Mouse (Mus musculus): ENCODE data around the gene Gm45521. TPM values are rescaled to one million over a fixed set of nuclear protein-coding genes. Genes with fewer than 3 reads are reported as not detected.

Gm45521 gene
- polyA plus RNA-seq, 1 experiment = not detected

DNA sequence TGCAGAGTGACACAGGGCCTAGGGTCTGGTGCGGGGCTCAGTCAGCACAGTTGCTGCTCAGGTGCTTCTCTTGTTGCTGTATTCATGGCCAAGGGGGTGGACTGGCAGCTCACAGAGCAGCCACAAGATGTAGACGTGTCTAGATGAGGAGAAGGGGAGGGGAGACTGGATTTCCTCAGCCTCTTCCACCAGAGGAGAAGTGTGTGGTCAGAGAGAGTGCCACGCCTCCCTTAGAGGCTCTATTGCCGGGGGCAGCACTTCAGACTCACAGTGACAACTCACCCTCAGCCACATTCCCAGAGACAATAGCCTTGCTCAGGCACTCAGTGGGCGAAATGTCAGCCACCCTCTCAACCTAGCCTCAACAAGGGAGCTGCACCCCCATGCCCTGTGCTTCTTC is 11.8 kb upstream of the Gm45521 start:
- no peak overlapping the region for H3K4me3 ChIP-seq (replicated peaks; ENCODE audit: extremely low read depth, low read depth, low read length)
- WGBS = 71% methylated on average over 5 of the region's 5 CpGs
- peaks cover 3% of the 10 kb centered on the region; the same call in 1 of the 2 replicates for H3K4me1 ChIP-seq (ENCODE audit: control insufficient read depth, insufficient read depth, low read length)
- TF ChIP-seq CTCF (IDR thresholded peaks at IDR 0.05; ENCODE audit: insufficient read depth, low read length) = no peak
- no peak for TF ChIP-seq POLR2A (IDR thresholded peaks at IDR 0.05; ENCODE audit: borderline replicate concordance, extremely low read depth, low read depth, low read length)
- no peak for DNase-seq

DNA sequence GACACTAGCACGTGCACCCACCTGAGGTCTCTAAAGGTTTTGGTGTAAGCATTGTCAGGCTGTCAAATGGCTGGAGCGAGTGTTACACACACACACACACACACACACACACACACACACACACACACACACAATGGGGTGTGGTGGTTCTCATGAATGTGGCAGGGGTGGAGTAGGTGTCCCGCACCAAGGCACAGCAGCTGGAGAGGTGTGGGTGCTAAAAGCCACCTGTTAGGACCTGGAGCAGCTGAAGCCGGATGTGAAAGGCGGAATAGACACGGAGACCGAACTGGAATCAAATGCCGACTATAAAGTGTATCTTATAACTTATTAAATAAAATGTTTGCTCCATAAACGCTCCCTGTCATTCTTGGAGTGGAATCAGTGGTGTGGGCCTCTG is 5.9 kb upstream of the Gm45521 start:
- H3K4me1 ChIP-seq (ENCODE audit: control insufficient read depth, insufficient read depth, low read length) = peaks cover 11% of the 10 kb centered on the region
- no peak for DNase-seq
- no peak overlapping the region for H3K4me3 ChIP-seq (replicated peaks; ENCODE audit: extremely low read depth, low read depth, low read length)
- WGBS = 84% methylated on average over 9 of the region's 9 CpGs
- TF ChIP-seq CTCF (IDR thresholded peaks at IDR 0.05; ENCODE audit: insufficient read depth, low read length) (no peak), POLR2A (IDR thresholded peaks at IDR 0.05; ENCODE audit: borderline replicate concordance, extremely low read depth, low read depth, low read length) (no peak)

DNA sequence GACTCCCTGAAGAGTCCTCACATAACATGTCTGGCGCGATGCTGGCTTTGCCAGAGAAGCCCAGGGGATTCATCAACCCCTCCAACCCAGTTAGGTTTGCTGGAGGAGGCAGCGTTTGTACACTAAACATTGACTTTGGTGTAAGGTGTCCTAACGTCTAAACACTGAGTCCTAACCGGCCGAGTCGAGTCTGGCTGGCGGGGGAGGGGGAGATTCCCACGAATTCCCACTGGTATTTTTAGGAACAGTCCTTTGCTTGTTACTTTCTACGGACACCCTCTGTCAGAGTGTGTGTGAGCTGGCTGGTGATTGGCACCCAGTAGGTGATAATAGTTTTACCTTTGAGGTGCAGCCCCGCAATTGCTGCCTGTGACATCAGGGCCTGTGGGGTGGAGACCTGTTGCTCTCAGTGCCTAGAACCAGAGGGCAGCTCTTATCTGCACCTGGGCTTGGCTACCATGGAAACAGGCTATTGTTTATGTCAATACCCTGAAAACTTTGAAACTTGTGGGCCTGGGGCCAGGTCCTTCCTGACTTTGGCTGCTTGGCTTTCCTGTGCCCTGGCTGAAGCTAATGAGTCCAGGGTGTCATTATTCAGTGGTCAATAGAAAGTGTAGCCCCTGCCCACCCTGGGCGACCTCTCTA is 4.4 kb upstream of the Gm45521 start:
- DNase-seq = peak; percentile 57
- H3K4me3 ChIP-seq (replicated peaks; ENCODE audit: extremely low read depth, low read depth, low read length) = no peak overlapping the region
- TF ChIP-seq CTCF (IDR thresholded peaks at IDR 0.05; ENCODE audit: insufficient read depth, low read length) = no peak
- TF ChIP-seq POLR2A (IDR thresholded peaks at IDR 0.05; ENCODE audit: borderline replicate concordance, extremely low read depth, low read depth, low read length) = no peak
- 28% methylated on average over 12 of the region's 12 CpGs for whole genome bisulfite sequencing
- peaks cover 11% of the 10 kb centered on the region for H3K4me1 ChIP-seq (ENCODE audit: control insufficient read depth, insufficient read depth, low read length)

DNA sequence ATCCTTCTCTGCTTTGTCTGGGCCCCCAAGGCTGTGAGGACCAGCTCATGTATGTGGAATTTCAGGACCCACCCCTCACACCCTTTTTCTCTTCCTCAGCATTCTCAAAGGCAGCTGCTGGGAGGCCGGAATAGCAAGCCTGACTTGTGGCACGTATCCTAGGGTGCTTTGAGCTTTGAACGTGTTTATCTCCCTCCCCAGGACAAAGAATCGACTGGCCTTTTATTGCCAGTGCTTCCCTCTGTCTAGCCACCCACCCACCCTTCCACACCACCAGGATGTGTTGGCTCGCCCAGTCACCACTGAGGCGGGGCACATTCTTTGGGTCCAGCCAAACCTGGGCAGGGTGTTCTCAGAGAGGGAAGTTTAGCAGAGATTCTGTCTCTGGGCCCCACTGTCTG is 3.0 kb upstream of the Gm45521 start:
- no peak for TF ChIP-seq CTCF (IDR thresholded peaks at IDR 0.05; ENCODE audit: insufficient read depth, low read length)
- TF ChIP-seq POLR2A (IDR thresholded peaks at IDR 0.05; ENCODE audit: borderline replicate concordance, extremely low read depth, low read depth, low read length) = no peak
- Histone ChIP-seq H3K4me1 (ENCODE audit: control insufficient read depth, insufficient read depth, low read length) (peaks cover 11% of the 10 kb centered on the region), H3K4me3 (replicated peaks; ENCODE audit: extremely low read depth, low read depth, low read length) (no peak overlapping the region)
- 29% methylated on average over 6 of the region's 6 CpGs for WGBS
- no peak for DNase-seq

DNA sequence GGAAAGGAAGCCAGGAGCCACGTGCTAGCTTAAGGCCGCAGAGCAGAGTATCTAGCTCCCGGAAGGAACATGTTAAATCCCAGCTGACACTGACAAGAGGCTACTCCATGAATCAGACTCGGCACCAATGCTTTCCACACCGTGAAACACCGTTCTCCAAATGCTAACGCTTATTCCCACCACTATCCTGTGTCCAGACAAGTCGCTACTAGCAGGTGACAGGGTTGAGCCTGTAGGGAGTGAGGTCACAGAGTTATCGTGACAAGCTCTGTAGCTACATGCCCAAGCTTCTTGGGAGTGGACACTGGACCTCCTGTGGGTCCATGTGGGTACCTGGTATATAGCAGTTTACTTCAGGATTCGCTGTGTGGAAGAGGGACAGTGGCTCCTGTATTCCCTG is 661 bp upstream of the Gm45521 start:
- TF ChIP-seq POLR2A (IDR thresholded peaks at IDR 0.05; ENCODE audit: borderline replicate concordance, extremely low read depth, low read depth, low read length) (no peak), CTCF (IDR thresholded peaks at IDR 0.05; ENCODE audit: insufficient read depth, low read length) (no peak)
- Histone ChIP-seq H3K4me3 (replicated peaks; ENCODE audit: extremely low read depth, low read depth, low read length) (no peak overlapping the region), H3K4me1 (ENCODE audit: control insufficient read depth, insufficient read depth, low read length) (peaks cover 11% of the 10 kb centered on the region)
- no peak for DNase-seq
- WGBS = 77% methylated on average over 10 of the region's 10 CpGs

DNA sequence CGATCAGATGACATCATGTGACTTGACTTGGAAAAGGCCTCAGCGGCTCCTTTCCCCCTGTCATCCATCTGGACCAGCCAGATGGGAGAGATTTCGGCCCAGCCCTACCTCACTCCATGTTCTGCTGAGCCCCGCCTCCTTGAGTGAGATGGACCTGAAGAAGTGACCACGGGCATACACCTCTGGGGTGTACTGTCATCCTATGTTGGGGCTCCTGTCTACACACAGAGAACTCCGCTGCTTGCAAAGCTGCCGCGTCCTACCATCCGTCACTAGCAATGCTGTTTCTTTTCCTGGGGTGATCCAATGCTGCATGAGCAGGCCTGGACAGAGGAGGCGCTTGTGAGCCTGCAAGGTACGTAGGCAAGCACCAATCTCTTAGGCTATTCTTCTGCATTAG is 3.5 kb downstream of the Gm45521 start:
- no peak for DNase-seq
- TF ChIP-seq CTCF (IDR thresholded peaks at IDR 0.05; ENCODE audit: insufficient read depth, low read length) (peak; percentile 50; the same call in 1 of the 2 replicates), POLR2A (IDR thresholded peaks at IDR 0.05; ENCODE audit: borderline replicate concordance, extremely low read depth, low read depth, low read length) (no peak)
- Histone ChIP-seq H3K4me1 (ENCODE audit: control insufficient read depth, insufficient read depth, low read length) (no peaks in the 10 kb centered on the region), H3K4me3 (replicated peaks; ENCODE audit: extremely low read depth, low read depth, low read length) (no peak overlapping the region)
- WGBS = 65% methylated on average over 11 of the region's 11 CpGs

- WGBS = 32% methylated on average over 5 of the region's 5 CpGs
- no peak for TF ChIP-seq POLR2A (IDR thresholded peaks at IDR 0.05; ENCODE audit: borderline replicate concordance, extremely low read depth, low read depth, low read length)
- no peak for TF ChIP-seq CTCF (IDR thresholded peaks at IDR 0.05; ENCODE audit: insufficient read depth, low read length)
- Histone ChIP-seq H3K4me3 (replicated peaks; ENCODE audit: extremely low read depth, low read depth, low read length) (no peak overlapping the region), H3K4me1 (ENCODE audit: control insufficient read depth, insufficient read depth, low read length) (no peaks in the 10 kb centered on the region)
- no peak for DNase-seq
Measured at GRCm38 (mm10) chr14:7961714-7962113, 4.6 kb downstream of the Gm45521 start.

GRCm38 (mm10) chr14:7962626-7963025 is 5.5 kb downstream of the Gm45521 start:
- no peak for DNase-seq
- WGBS = 86% methylated on average over 2 of the region's 2 CpGs
- TF ChIP-seq CTCF (IDR thresholded peaks at IDR 0.05; ENCODE audit: insufficient read depth, low read length) (no peak), POLR2A (IDR thresholded peaks at IDR 0.05; ENCODE audit: borderline replicate concordance, extremely low read depth, low read depth, low read length) (no peak)
- H3K4me3 ChIP-seq (replicated peaks; ENCODE audit: extremely low read depth, low read depth, low read length) = no peak overlapping the region
- no peaks in the 10 kb centered on the region for H3K4me1 ChIP-seq (ENCODE audit: control insufficient read depth, insufficient read depth, low read length)

DNA sequence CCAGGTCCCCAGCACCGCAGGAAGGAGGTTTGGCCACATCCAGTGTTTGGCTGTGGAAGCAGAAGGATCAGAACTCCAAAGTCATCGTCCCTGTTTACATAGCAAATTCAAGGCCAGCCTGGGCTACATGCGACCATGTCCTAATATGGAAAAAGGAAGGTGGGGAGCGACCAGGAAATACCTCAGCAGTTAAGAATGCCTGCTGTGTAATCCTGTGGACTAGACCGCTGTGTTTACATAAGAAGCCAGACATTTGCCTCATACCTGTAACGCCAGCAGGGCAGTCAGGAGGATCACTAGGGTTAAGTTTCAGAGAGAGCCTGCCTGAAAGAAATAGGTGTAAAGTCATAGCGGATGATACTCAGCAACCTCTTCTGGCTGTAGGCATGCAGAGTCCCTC is 6.1 kb downstream of the Gm45521 start:
- no peaks in the 10 kb centered on the region for H3K4me1 ChIP-seq (ENCODE audit: control insufficient read depth, insufficient read depth, low read length)
- 48% methylated on average over 7 of the region's 7 CpGs for WGBS
- no peak for DNase-seq
- H3K4me3 ChIP-seq (replicated peaks; ENCODE audit: extremely low read depth, low read depth, low read length) = no peak overlapping the region
- TF ChIP-seq CTCF (IDR thresholded peaks at IDR 0.05; ENCODE audit: insufficient read depth, low read length) = no peak
- no peak for TF ChIP-seq POLR2A (IDR thresholded peaks at IDR 0.05; ENCODE audit: borderline replicate concordance, extremely low read depth, low read depth, low read length)

DNA sequence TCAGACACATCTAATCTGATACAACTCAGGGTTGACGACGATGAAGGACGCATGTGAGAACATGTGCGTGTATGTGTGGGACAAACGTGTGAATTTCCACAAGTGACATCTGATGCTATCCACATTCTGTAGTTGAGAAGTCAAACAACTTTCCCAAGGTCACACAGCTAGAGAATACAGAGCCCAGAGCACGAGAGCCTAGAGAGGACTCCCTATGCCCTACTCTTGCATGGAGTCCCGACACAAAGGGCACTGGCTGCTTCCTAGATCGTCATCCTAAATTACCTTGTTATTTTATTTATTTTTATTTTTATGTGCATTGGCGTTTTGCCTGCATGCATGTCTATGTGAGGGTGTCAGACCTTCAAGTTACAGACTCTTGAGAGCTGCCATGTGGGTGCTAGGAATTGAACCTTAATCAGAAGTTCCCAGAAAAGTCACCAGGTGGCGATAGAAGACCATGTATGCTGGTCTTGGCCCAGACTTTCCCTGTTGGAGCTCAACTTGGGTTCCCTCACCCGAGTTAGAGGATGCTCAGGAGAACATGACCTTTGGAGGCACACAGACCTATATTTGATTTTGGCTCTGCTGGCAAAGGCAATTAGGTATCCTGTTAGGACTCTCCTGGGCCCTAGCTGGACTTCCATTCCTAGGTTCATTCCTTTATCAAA is 7.3 kb downstream of the Gm45521 start:
- DNase-seq = peak; percentile 51
- Histone ChIP-seq H3K4me3 (replicated peaks; ENCODE audit: extremely low read depth, low read depth, low read length) (no peak overlapping the region), H3K4me1 (ENCODE audit: control insufficient read depth, insufficient read depth, low read length) (no peaks in the 10 kb centered on the region)
- TF ChIP-seq CTCF (IDR thresholded peaks at IDR 0.05; ENCODE audit: insufficient read depth, low read length) (peak; percentile 75), POLR2A (IDR thresholded peaks at IDR 0.05; ENCODE audit: borderline replicate concordance, extremely low read depth, low read depth, low read length) (no peak)
- WGBS = 54% methylated on average over 11 of the region's 11 CpGs
